Mouse (Mus musculus) small intestine, adult 2 months (tissue): ENCODE data around the gene Tspan2.

ENCODE experiments used
- CTCF ChIP-seq: fragments of 200-500 bp; IDR thresholded peaks from 2 replicates; pipeline ENCODE4 v1.5.1; 2012; ENCODE audit warnings: low read depth, mild to moderate bottlenecking, control low read depth, inconsistent platforms, low read length, moderate library complexity, mixed read lengths; ENCODE audit not compliant: insufficient replicate concordance, insufficient read length; ENCODE audit errors: extremely low read depth
- POLR2A ChIP-seq: fragments of 200-500 bp; IDR thresholded peaks from 2 replicates; pipeline ENCODE4 v1.6.1; 2012; ENCODE audit warnings: low read depth, mild to moderate bottlenecking, control low read depth, inconsistent platforms, low read length, moderate library complexity

DNA sequence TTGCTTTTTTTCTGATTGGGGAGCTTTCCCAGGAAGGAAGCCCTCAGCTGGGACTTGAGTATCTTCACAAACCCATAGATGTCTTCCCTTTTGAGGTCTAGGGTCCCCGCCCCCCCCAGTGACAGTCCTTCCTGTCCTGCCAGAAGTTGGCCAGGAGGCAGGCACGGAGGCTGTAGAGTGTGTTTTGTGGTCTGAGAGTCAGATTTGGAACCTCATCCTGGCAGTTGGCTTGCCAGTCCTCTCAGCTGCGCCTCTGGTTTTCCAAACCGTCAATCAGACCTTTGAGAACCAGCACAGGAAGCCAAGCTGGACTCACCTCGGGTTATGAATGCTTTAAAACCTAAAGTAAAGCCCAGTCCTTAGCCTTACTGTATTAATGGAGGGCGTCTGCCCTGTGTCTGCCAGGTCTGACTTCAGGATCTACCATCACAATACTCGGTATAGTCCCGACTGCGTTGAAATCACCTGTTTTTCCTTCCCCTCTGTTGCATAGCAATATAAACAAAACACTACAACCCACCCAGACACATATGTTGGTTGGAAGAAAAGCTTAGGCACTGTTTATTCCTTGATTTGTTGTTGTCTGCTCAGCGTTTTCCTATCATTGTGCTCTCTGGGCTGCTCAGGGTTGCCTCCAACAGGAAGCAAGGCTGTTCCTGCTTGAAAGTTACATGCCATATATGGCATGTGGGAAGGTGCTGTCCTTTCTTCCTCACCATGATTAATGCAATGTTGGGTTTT lies 4.0 kb downstream of the Tspan2 start:
- TF ChIP-seq CTCF (no peak), POLR2A (no peak)
